Mouse (Mus musculus) limb, embryonic 12.5 days (tissue): Measurements from ENCODE around the gene Prkcg. TPM values are rescaled to one million over a fixed set of nuclear protein-coding genes. Genes with fewer than 3 reads are reported as not detected.

Experiments
- ATAC-seq: fragments of 200-750 bp; cut with Nextera tagmentation; 2 replicates; pipeline ENCODE4 v1.8.0; 2017; ENCODE audit warnings: low read depth, moderate TSS enrichment; ENCODE audit not compliant: insufficient number of reproducible peaks, insufficient read depth, low FRiP score, low TSS enrichment
- H3K27ac ChIP-seq: fragments of 300-500 bp; sonication (generic); 2 replicates; pipeline ENCODE4 v1.5.1; 2016; ENCODE audit warnings: mild to moderate bottlenecking, moderate library complexity
- H3K27me3 ChIP-seq: fragments of 300-500 bp; sonication (generic); 2 replicates; pipeline ENCODE4 v1.6.1; 2016; ENCODE audit warnings: mild to moderate bottlenecking, moderate library complexity
- H3K36me3 ChIP-seq: fragments of 300-500 bp; sonication (generic); 2 replicates; pipeline ENCODE4 v1.6.1; 2016; ENCODE audit warnings: mild to moderate bottlenecking, moderate library complexity
- H3K4me1 ChIP-seq: fragments of 300-500 bp; sonication (generic); replicated peaks from 2 replicates; pipeline ENCODE4 v1.6.1; 2016
- H3K4me2 ChIP-seq: fragments of 300-500 bp; sonication (generic); 2 replicates; pipeline ENCODE4 v1.6.1; 2016; ENCODE audit warnings: mild to moderate bottlenecking, moderate library complexity
- H3K4me3 ChIP-seq: fragments of 300-500 bp; sonication (generic); replicated peaks from 2 replicates; pipeline ENCODE4 v1.5.1; 2016; ENCODE audit warnings: mild to moderate bottlenecking
- H3K9ac ChIP-seq: fragments of 300-500 bp; sonication (generic); replicated peaks from 2 replicates; pipeline ENCODE4 v1.6.1; 2016; ENCODE audit warnings: mild to moderate bottlenecking, moderate library complexity
- H3K9me3 ChIP-seq: fragments of 300-500 bp; sonication (generic); 2 replicates; pipeline ENCODE4 v1.6.1; 2016; ENCODE audit warnings: mild to moderate bottlenecking, moderate library complexity
- WGBS: fragments of 180-500 bp; shearing (Covaris S2); methylation state at CpG from one replicate; pipeline ENCODE4 v1.1.7; 2016; 5-methylcytosine and 5-hydroxymethylcytosine counted together
- polyA plus RNA-seq: library from polyadenylated mRNA; unstranded; fragments of >200 nt; fragmentation: Nextera tagmentation; extraction: Ambion mirVana; gene quantifications from 2 replicates; pipeline ENCODE4 v1.2.1, GENCODE M21; 2016

Prkcg gene
- 3.8 TPM in 1 of 2 replicates, not detected in the other for polyA plus RNA-seq

GRCm38 (mm10) chr7:3288976-3289970 is at the start of gene Prkcg, which contains the start of gene Myadm:
Prkcg (plus strand) TSS chr7:3289179.
Myadm (plus strand) TSS chr7:3289080.
- Histone ChIP-seq H3K4me1 (peaks cover 39% of the 10 kb centered on the region), H3K9ac (peak within 1 kb of the TSS; percentile 67), H3K36me3 (peaks cover 8% of the 10 kb centered on the region), H3K27me3 (no peaks in the 10 kb centered on the region), H3K27ac (peak within 1 kb of the TSS; percentile 89), H3K9me3 (no peaks in the 10 kb centered on the region), H3K4me3 (peak within 1 kb of the TSS; percentile 43), H3K4me2 (peak within 1 kb of the TSS; percentile 66)
- WGBS, result 2% methylated on average over 30 of the region's 30 CpGs
- ATAC-seq, result peak; percentile 52

DNA sequence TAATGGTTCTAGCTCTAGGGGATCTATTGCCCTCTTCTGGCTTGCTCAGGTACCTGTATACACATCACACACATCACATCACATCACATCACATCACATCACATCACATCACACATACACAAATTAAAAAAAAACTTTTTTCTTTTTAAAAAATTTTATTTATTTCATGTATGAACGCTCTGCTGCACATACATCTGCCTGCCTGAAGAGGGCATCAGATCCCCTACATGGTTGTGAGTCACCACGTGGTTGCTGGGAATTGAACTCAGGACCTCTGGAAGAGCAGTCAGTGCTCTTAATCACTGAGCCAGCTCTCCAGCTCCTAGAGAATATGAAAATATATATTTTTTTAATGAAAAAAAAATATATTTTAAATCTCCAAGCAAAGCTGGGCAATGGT is 49.8 kb upstream of the Prkcg start:
- WGBS, result 83% methylated on average over 2 of the region's 2 CpGs
- no peaks in the 10 kb centered on the region for H3K9me3 ChIP-seq
- H3K4me2 ChIP-seq, result no peak overlapping the region
- no peak overlapping the region for H3K27ac ChIP-seq
- H3K9ac ChIP-seq, result no peak overlapping the region
- no peaks in the 10 kb centered on the region for H3K36me3 ChIP-seq
- no peaks in the 10 kb centered on the region for H3K4me1 ChIP-seq
- no peak overlapping the region for H3K4me3 ChIP-seq
- no peaks in the 10 kb centered on the region for H3K27me3 ChIP-seq
- no peak for ATAC-seq

DNA sequence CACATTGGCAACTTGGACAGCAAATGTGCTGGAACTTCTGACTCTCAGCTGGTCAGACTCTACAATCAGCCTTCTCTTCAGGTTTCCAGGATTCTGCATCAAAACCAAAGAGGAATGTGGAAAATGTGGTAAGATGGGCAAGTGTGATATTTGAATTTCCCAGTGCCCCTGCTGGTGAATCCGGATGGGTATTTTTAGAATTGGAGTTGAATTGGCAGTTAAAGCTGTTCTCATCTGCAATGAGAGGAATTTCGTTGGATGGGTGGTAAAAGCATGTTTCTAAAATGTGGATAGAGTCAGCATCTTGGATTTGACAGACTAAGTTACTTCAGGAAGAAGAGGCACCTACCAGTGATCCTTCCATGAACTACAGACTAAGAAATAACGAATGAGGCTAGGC is 28.3 kb upstream of the Prkcg start:
- Histone ChIP-seq H3K9ac (no peak overlapping the region), H3K9me3 (no peaks in the 10 kb centered on the region), H3K36me3 (no peaks in the 10 kb centered on the region), H3K27me3 (peaks cover 15% of the 10 kb centered on the region), H3K4me2 (no peak overlapping the region), H3K27ac (no peak overlapping the region), H3K4me1 (no peaks in the 10 kb centered on the region), H3K4me3 (no peak overlapping the region)
- no peak for ATAC-seq
- WGBS, result 70% methylated on average over 3 of the region's 3 CpGs

- WGBS, result 70% methylated on average over 4 of the region's 4 CpGs
- no peak for ATAC-seq
- no peaks in the 10 kb centered on the region for H3K36me3 ChIP-seq
- H3K27me3 ChIP-seq, result peaks cover 15% of the 10 kb centered on the region
- no peak overlapping the region for H3K9ac ChIP-seq
- H3K27ac ChIP-seq, result no peak overlapping the region
- no peaks in the 10 kb centered on the region for H3K4me1 ChIP-seq
- H3K4me3 ChIP-seq, result no peak overlapping the region
- H3K4me2 ChIP-seq, result no peak overlapping the region
- H3K9me3 ChIP-seq, result no peaks in the 10 kb centered on the region
These were observed 27.5 kb upstream of the Prkcg start for GRCm38 (mm10) chr7:3261446-3261845.

DNA sequence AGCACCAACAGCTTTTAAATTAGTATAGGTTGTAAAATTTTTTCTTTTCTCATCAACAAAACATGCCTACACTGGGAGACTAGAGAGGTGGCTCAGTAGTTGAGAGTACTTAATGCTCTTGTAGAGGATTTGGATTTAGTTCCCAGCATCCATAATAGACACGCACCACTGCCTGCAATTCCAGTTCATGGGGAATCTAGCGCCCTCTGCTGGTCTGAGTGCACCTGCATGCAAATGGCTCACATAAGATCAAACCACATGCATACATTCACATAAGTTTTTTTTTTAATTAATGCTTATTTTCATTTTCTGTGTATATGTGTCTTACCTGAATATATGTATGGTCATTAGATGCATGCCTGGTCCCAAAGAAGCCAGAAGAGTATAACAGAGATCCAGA is 26.2 kb upstream of the Prkcg start:
- no peaks in the 10 kb centered on the region for H3K36me3 ChIP-seq
- no peak overlapping the region for H3K27ac ChIP-seq
- 0 out of 2 replicates have a peak, but pooled peaks cover 3% of the 10 kb centered on the region for H3K9me3 ChIP-seq
- no peak overlapping the region for H3K4me3 ChIP-seq
- 31% methylated on average over 2 of the region's 2 CpGs for WGBS
- peaks cover 15% of the 10 kb centered on the region for H3K27me3 ChIP-seq
- no peaks in the 10 kb centered on the region for H3K4me1 ChIP-seq
- no peak overlapping the region for H3K4me2 ChIP-seq
- ATAC-seq, result no peak
- H3K9ac ChIP-seq, result no peak overlapping the region

DNA sequence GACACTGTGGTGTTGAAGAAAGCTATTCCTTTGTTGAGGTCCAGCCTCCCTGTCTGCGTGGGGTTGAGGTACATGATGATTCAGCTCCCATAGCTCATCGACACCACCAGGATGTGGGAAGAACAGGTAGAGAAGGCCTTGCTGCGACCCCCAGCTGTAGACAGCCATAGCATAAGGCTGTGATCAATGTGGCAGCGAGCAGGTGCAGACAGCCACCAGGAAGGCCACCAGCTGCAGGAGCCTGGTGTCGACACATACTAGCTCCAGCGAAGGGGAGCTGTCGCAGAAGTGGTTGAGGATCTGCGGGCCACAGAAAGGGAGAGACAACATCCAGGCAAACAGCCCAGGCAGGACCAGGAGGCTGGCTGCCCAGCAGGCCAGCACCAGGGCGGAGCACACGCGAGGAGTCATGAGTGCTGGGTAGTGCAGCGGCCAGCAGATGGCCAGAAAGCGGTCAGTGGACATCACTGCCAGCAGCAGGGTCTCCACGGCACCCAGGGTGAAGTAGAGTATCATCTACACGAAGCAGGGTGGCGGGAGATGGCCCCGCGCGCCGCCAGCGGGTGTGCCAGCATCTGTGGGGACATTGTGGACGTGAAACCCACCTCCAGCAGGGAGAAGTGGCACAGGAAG is 24.5 kb upstream of the Prkcg start:
- ATAC-seq, result no peak
- Histone ChIP-seq H3K9ac (no peak overlapping the region), H3K9me3 (0 out of 2 replicates have a peak, but pooled peaks cover 3% of the 10 kb centered on the region), H3K4me3 (0 out of 2 replicates have a peak overlapping the region, but pooled peaks have one; percentile 11), H3K4me2 (peak overlapping the region; percentile 30), H3K27me3 (peaks cover 15% of the 10 kb centered on the region), H3K4me1 (no peaks in the 10 kb centered on the region), H3K36me3 (no peaks in the 10 kb centered on the region), H3K27ac (no peak overlapping the region)
- WGBS, result 28% methylated on average over 22 of the region's 22 CpGs

DNA sequence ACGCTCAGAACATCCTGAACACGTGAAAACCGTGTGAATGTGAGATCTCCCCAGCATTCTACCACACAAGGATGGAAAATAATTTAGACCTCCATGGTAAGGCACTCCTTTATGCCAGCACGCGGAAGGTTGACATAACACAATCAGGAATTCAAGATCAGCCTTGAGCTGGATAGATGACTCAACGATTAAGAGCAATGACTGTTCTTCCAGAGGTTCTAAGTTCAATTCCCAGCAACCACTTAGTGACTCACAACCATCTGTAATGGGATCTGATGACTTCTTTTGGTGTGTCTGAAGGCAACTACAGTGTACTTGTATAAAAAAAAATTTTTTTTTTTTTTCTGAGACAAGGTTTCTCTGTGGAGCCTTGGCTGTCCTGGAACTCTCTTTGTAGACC is 23.7 kb upstream of the Prkcg start:
- no peak for ATAC-seq
- H3K27ac ChIP-seq, result no peak overlapping the region

GRCm38 (mm10) chr7:3267261-3267660 is 21.7 kb upstream of the Prkcg start:
- no peaks in the 10 kb centered on the region for H3K36me3 ChIP-seq
- no peak overlapping the region for H3K4me3 ChIP-seq
- H3K9me3 ChIP-seq, result 0 out of 2 replicates have a peak, but pooled peaks cover 3% of the 10 kb centered on the region
- H3K4me2 ChIP-seq, result no peak overlapping the region
- no peaks in the 10 kb centered on the region for H3K4me1 ChIP-seq
- no peak overlapping the region for H3K27ac ChIP-seq
- peaks cover 15% of the 10 kb centered on the region for H3K27me3 ChIP-seq
- ATAC-seq, result no peak
- no peak overlapping the region for H3K9ac ChIP-seq
- 83% methylated on average over 3 of the region's 3 CpGs for WGBS

More for the DNA sequence above, 23.7 kb upstream of the Prkcg start:
- no peaks in the 10 kb centered on the region for H3K36me3 ChIP-seq
- no peaks in the 10 kb centered on the region for H3K4me1 ChIP-seq
- H3K9me3 ChIP-seq, result 0 out of 2 replicates have a peak, but pooled peaks cover 3% of the 10 kb centered on the region
- no peak overlapping the region for H3K9ac ChIP-seq
- 0 out of 2 replicates have a peak overlapping the region, but pooled peaks have one; percentile 30 for H3K4me2 ChIP-seq
- no peak overlapping the region for H3K4me3 ChIP-seq
- H3K27me3 ChIP-seq, result peaks cover 15% of the 10 kb centered on the region
- 63% methylated on average over 6 of the region's 6 CpGs for WGBS

GRCm38 (mm10) chr7:3267888-3268287 is 21.1 kb upstream of the Prkcg start:
- H3K4me3 ChIP-seq, result no peak overlapping the region
- peaks cover 15% of the 10 kb centered on the region for H3K27me3 ChIP-seq
- H3K4me1 ChIP-seq, result no peaks in the 10 kb centered on the region
- no peaks in the 10 kb centered on the region for H3K36me3 ChIP-seq
- no peak overlapping the region for H3K9ac ChIP-seq
- 0 out of 2 replicates have a peak, but pooled peaks cover 3% of the 10 kb centered on the region for H3K9me3 ChIP-seq
- no peak overlapping the region for H3K27ac ChIP-seq
- ATAC-seq, result no peak
- 69% methylated on average over 8 of the region's 8 CpGs for WGBS
- H3K4me2 ChIP-seq, result no peak overlapping the region

GRCm38 (mm10) chr7:3268291-3268690 is 20.7 kb upstream of the Prkcg start:
- H3K27ac ChIP-seq, result no peak overlapping the region
- WGBS, result 34% methylated on average over 3 of the region's 3 CpGs
- no peak overlapping the region for H3K4me2 ChIP-seq
- H3K9ac ChIP-seq, result no peak overlapping the region
- H3K4me3 ChIP-seq, result no peak overlapping the region
- peaks cover 15% of the 10 kb centered on the region for H3K27me3 ChIP-seq
- H3K9me3 ChIP-seq, result 0 out of 2 replicates have a peak, but pooled peaks cover 3% of the 10 kb centered on the region
- H3K36me3 ChIP-seq, result no peaks in the 10 kb centered on the region
- no peak for ATAC-seq
- no peaks in the 10 kb centered on the region for H3K4me1 ChIP-seq

GRCm38 (mm10) chr7:3272206-3272605 is 16.8 kb upstream of the Prkcg start:
- Histone ChIP-seq H3K4me3 (no peak overlapping the region), H3K4me2 (no peak overlapping the region), H3K27ac (no peak overlapping the region), H3K36me3 (no peaks in the 10 kb centered on the region), H3K9me3 (0 out of 2 replicates have a peak, but pooled peaks cover 3% of the 10 kb centered on the region), H3K27me3 (no peaks in the 10 kb centered on the region), H3K4me1 (no peaks in the 10 kb centered on the region), H3K9ac (no peak overlapping the region)
- no peak for ATAC-seq
- WGBS, result 87% methylated on average over 9 of the region's 9 CpGs
